Mouse (Mus musculus) intestine, postnatal 0 days (tissue): ENCODE results near the gene Mapk10. TPM values are rescaled to one million over a fixed set of nuclear protein-coding genes. Genes with fewer than 3 reads are reported as not detected.

ENCODE experiments used
- ATAC-seq: fragments of 200-750 bp; cut with Nextera tagmentation; 2 replicates; pipeline ENCODE4 v1.8.0; 2017; ENCODE audit warnings: mild to moderate bottlenecking, moderate TSS enrichment, moderate library complexity
- H3K27ac ChIP-seq: fragments of 300-500 bp; sonication (generic); 2 replicates; pipeline ENCODE4 v1.5.1; 2014; ENCODE audit warnings: mild to moderate bottlenecking, low read depth, low read length, moderate library complexity
- H3K27me3 ChIP-seq: fragments of 300-500 bp; sonication (generic); replicated peaks from 2 replicates; pipeline ENCODE4 v1.6.1; 2014; ENCODE audit warnings: low read length, mixed read lengths; ENCODE audit not compliant: control insufficient read depth, insufficient read depth
- H3K36me3 ChIP-seq: fragments of 300-500 bp; sonication (generic); 2 replicates; pipeline ENCODE4 v1.6.1; 2014; ENCODE audit warnings: mild to moderate bottlenecking, moderate library complexity; ENCODE audit not compliant: control insufficient read depth, insufficient read depth
- H3K4me1 ChIP-seq: fragments of 300-500 bp; sonication (generic); replicated peaks from 2 replicates; pipeline ENCODE4 v1.6.1; 2014; ENCODE audit warnings: antibody characterized with exemption, low read length, mixed read lengths; ENCODE audit not compliant: control insufficient read depth, insufficient read depth
- H3K4me2 ChIP-seq: fragments of 300-500 bp; sonication (generic); replicated peaks from 2 replicates; pipeline ENCODE4 v1.6.1; 2014; ENCODE audit warnings: low read depth, mild to moderate bottlenecking, moderate library complexity
- H3K4me3 ChIP-seq: fragments of 300-500 bp; sonication (generic); 2 replicates; pipeline ENCODE4 v1.5.1; 2014; ENCODE audit warnings: low read depth, low read length
- H3K9ac ChIP-seq: fragments of 300-500 bp; sonication (generic); 2 replicates; pipeline ENCODE4 v1.6.1; 2014; ENCODE audit warnings: mild to moderate bottlenecking, low read depth, low read length
- H3K9me3 ChIP-seq: fragments of 300-500 bp; sonication (generic); 2 replicates; pipeline ENCODE4 v1.6.1; 2016; ENCODE audit warnings: mixed run types; ENCODE audit not compliant: control insufficient read depth
- CTCF ChIP-seq: sonication (generic); IDR thresholded peaks from 2 replicates; pipeline ENCODE4 v1.5.1; 2016; ENCODE audit warnings: low read depth, mild to moderate bottlenecking, control low read depth, antibody characterized with exemption, moderate library complexity
- WGBS: fragments of 180-500 bp; shearing (Covaris S2); extraction: QIAGEN DNeasy Blood & Tissue Kit; methylation state at CpG from one replicate; pipeline ENCODE4 v1.1.7; 2014; 5-methylcytosine and 5-hydroxymethylcytosine counted together
- polyA plus RNA-seq: library from polyadenylated mRNA; unstranded; fragments of >200 nt; fragmentation: Nextera tagmentation; extraction: Ambion mirVana; gene quantifications from 2 replicates; pipeline ENCODE4 v1.2.1, GENCODE M21; 2015

Mapk10 gene
- polyA plus RNA-seq, 1 experiment from 2014 or later = 3.7 TPM

DNA sequence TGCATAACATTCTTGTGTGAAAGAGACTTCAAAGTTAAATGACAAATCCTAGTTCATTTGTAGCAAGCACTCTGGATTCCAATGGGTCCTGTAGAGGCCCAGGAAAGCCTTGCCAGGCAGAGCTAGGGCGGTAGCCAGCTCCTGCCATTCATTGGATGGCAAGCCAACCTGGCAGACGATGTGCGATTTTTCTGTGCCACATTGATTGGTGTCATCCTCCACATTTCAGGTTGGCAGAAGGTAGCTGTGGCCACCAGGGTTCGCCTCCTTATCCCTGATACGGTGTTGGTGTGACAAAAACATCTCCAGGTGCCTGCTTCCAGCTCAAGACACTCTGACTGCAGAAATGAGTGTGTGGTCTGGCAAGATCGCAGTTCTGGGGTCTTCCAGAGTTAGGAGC is 210.6 kb downstream of the Mapk10 start:
- H3K27ac ChIP-seq = no peak overlapping the region
- ATAC-seq = no peak
- TF ChIP-seq CTCF = no peak
- 92% methylated on average over 6 of the region's 6 CpGs for WGBS
- H3K4me1 ChIP-seq = no peaks in the 10 kb centered on the region
- H3K9ac ChIP-seq = no peak overlapping the region
- no peaks in the 10 kb centered on the region for H3K36me3 ChIP-seq
- H3K27me3 ChIP-seq = no peaks in the 10 kb centered on the region
- no peak overlapping the region for H3K4me3 ChIP-seq
- H3K4me2 ChIP-seq = no peak overlapping the region
- no peaks in the 10 kb centered on the region for H3K9me3 ChIP-seq

GRCm38 (mm10) chr5:102998524-102998923 is 212.6 kb downstream of the Mapk10 start:
- Histone ChIP-seq H3K9me3 (no peaks in the 10 kb centered on the region), H3K4me1 (no peaks in the 10 kb centered on the region), H3K27me3 (no peaks in the 10 kb centered on the region), H3K9ac (no peak overlapping the region), H3K36me3 (no peaks in the 10 kb centered on the region), H3K27ac (no peak overlapping the region), H3K4me2 (no peak overlapping the region), H3K4me3 (no peak overlapping the region)
- TF ChIP-seq CTCF = no peak
- WGBS = 80% methylated on average over 7 of the region's 7 CpGs
- ATAC-seq = no peak

DNA sequence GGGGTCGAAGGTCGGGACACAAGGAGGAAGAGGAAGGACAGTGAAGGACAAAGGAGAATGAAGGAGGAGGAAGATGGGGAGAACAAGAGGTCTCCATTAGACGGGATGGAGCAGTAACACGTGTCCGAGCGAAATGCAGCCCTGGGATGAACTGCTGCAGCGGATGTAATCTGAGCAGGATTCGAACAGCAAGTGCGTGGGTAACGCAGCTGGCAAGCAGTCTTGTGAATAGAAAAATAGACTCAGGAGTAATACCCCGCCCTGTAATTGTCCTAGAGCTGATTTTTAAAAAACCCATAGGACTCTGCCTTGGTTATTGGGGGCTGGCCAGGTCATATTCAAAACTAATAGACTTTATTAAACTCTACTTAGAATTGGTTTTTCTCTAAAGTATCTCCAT is 213.2 kb downstream of the Mapk10 start:
- Histone ChIP-seq H3K9me3 (no peaks in the 10 kb centered on the region), H3K4me2 (no peak overlapping the region), H3K9ac (no peak overlapping the region), H3K27me3 (no peaks in the 10 kb centered on the region), H3K27ac (no peak overlapping the region), H3K36me3 (no peaks in the 10 kb centered on the region), H3K4me1 (no peaks in the 10 kb centered on the region), H3K4me3 (no peak overlapping the region)
- TF ChIP-seq CTCF = no peak
- ATAC-seq = no peak
- WGBS = 86% methylated on average over 11 of the region's 11 CpGs

GRCm38 (mm10) chr5:102996331-102996730 is 214.8 kb downstream of the Mapk10 start:
- no peaks in the 10 kb centered on the region for H3K9me3 ChIP-seq
- no peak overlapping the region for H3K27ac ChIP-seq
- no peak for TF ChIP-seq CTCF
- no peaks in the 10 kb centered on the region for H3K36me3 ChIP-seq
- H3K27me3 ChIP-seq = no peaks in the 10 kb centered on the region
- ATAC-seq = no peak
- H3K4me2 ChIP-seq = no peak overlapping the region
- H3K4me3 ChIP-seq = no peak overlapping the region
- H3K9ac ChIP-seq = no peak overlapping the region
- no peaks in the 10 kb centered on the region for H3K4me1 ChIP-seq
- WGBS = 89% methylated on average over 7 of the region's 7 CpGs

GRCm38 (mm10) chr5:102995928-102996327 is 215.2 kb downstream of the Mapk10 start:
- H3K9ac ChIP-seq = no peak overlapping the region
- ATAC-seq = no peak
- no peak overlapping the region for H3K4me2 ChIP-seq
- no peak overlapping the region for H3K27ac ChIP-seq
- no peaks in the 10 kb centered on the region for H3K4me1 ChIP-seq
- no peaks in the 10 kb centered on the region for H3K9me3 ChIP-seq
- no peaks in the 10 kb centered on the region for H3K36me3 ChIP-seq
- no peaks in the 10 kb centered on the region for H3K27me3 ChIP-seq
- TF ChIP-seq CTCF = no peak
- no peak overlapping the region for H3K4me3 ChIP-seq

DNA sequence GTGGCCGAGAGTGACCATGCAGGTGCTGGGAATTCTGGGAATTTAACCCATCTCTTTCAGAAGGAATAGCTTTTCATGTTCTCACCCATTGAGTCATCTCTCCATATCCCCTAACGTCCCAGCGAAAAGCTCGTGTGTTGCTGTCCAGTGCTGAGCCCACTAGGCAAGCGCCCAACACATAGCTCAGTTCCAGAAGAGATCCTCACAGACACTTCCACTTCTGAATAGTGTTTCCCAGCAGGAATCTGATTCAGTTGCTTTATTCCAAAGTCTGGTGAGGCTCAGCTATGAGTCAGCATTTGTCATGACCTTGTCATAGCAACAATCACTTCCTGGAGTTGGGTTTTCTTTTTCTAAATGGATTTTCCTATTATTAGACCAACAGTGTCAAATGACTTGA is 217.2 kb downstream of the Mapk10 start:
- Histone ChIP-seq H3K36me3 (no peaks in the 10 kb centered on the region), H3K4me2 (no peak overlapping the region), H3K9ac (no peak overlapping the region), H3K27ac (no peak overlapping the region), H3K27me3 (no peaks in the 10 kb centered on the region), H3K4me1 (no peaks in the 10 kb centered on the region), H3K4me3 (no peak overlapping the region), H3K9me3 (no peaks in the 10 kb centered on the region)
- ATAC-seq = no peak
- 78% methylated on average over 5 of the region's 5 CpGs for WGBS
- no peak for TF ChIP-seq CTCF

DNA sequence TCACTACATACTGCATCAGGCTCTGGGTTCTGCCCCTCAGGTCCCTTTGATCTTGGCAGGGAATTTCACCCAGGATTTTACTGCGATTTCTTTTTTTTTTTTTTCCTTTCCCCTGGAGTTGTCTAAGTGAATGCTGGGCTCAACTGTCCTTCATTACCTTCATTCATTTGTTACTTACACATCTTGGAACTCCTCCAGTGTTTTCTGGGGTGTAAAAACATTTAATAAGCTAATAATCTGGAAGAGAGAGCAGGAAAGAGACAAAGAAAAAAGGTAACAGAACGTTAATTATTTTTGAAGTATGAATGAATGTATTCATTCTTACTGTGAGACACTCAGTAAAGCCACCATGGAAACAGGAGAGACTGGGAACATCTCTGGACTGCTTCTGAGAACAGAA is 219.4 kb downstream of the Mapk10 start:
- no peak overlapping the region for H3K4me3 ChIP-seq
- TF ChIP-seq CTCF = no peak
- no peaks in the 10 kb centered on the region for H3K36me3 ChIP-seq
- H3K9ac ChIP-seq = no peak overlapping the region
- H3K4me1 ChIP-seq = no peaks in the 10 kb centered on the region
- WGBS = 71% methylated on average over 2 of the region's 2 CpGs
- ATAC-seq = no peak
- H3K4me2 ChIP-seq = no peak overlapping the region
- H3K9me3 ChIP-seq = no peaks in the 10 kb centered on the region
- no peaks in the 10 kb centered on the region for H3K27me3 ChIP-seq
- no peak overlapping the region for H3K27ac ChIP-seq
